Mouse (Mus musculus): ENCODE results near the gene Elp4. TPM values are rescaled to one million over a fixed set of nuclear protein-coding genes. Genes with fewer than 3 reads are reported as not detected.

Gene Elp4
- polyA plus RNA-seq, 1 experiment from 2014 or later, result 39.1 TPM

DNA sequence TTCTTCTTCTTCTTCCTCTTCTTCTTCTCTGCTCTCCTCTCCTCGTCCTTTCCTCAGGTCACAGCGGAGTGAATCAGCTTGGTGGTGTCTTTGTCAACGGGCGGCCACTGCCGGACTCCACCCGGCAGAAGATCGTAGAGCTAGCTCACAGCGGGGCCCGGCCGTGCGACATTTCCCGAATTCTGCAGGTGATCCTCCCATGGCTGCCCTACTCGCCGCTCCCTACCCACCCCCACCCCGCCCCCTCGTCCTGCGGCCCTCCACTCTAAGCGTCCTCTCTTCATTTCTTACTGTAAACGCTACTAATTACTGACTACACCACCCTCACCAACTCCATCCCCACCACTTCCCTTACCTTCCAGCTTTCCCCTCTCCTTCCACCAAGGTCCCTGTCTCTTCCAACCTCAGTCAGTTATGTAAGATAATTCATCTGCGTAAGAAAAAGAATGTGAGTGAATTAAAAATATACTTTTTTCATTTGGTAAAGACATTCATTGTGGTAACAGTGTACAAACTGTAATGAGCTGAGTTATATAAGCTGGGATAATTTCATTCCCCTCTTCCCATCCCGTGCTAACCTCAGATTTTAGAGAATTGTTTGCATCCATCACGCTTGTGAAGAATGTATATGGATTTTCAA lies 220.5 kb downstream of the Elp4 start:
- Histone ChIP-seq H3K27me3 (ENCODE audit: insufficient read depth, low read length) (peaks cover 96% of the 10 kb centered on the region), H3K27ac (ENCODE audit: low read depth) (no peak overlapping the region), H3K4me2 (no peak overlapping the region), H3K9me3 (ENCODE audit: low read depth, low read length) (no peaks in the 10 kb centered on the region), H3K36me3 (ENCODE audit: insufficient read depth) (no peaks in the 10 kb centered on the region), H3K9ac (no peak overlapping the region), H3K4me1 (ENCODE audit: insufficient read depth) (no peaks in the 10 kb centered on the region), H3K4me3 (ENCODE audit: low read depth, low read length) (no peak overlapping the region)
- no peak for TF ChIP-seq CTCF (IDR thresholded peaks at IDR 0.05; ENCODE audit: low read depth)
- ATAC-seq (ENCODE audit: insufficient read depth) (no peak), DNase-seq (no peak)
- 1% methylated on average over 22 of the region's 22 CpGs for WGBS

DNA sequence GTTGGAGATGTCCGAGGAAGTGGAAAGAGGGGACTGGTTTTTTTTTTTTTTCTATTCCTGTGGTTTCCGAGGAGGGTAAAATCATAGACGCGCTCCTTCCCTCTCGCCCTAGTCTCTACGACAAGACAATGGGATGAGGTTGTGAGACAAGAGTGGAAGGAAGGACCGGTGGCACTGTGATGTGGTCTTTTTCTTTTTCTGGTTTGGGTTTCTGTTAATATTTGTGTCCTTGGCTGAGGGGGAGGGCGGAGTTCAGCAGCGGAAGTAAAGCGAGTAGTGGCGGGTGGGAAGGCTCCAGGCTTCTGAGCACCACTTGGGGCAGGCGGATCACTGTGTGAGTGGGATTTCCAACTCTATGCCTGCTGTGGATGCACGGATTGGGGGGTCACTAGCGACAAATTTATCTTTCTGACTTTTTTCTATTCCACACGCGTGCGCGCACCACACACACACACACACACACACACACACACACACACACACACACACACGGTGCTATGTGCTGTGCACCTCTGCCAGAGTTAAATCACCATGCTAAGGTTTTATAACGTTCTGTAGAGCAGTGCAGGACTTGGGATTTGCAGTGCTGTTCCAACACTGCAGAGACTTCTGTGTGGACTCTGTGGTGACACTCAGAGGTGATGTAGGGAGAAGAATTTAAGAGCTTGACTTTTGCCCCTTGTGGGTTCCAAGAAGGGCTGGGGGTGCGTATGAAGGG lies 221.6 kb downstream of the Elp4 start:
- Histone ChIP-seq H3K27ac (ENCODE audit: low read depth) (no peak overlapping the region), H3K4me2 (no peak overlapping the region), H3K36me3 (ENCODE audit: insufficient read depth) (no peaks in the 10 kb centered on the region), H3K9ac (no peak overlapping the region), H3K4me1 (ENCODE audit: insufficient read depth) (no peaks in the 10 kb centered on the region), H3K9me3 (ENCODE audit: low read depth, low read length) (no peaks in the 10 kb centered on the region), H3K4me3 (ENCODE audit: low read depth, low read length) (no peak overlapping the region), H3K27me3 (ENCODE audit: insufficient read depth, low read length) (peaks cover 96% of the 10 kb centered on the region)
- ATAC-seq (ENCODE audit: insufficient read depth) (no peak), DNase-seq (no peak)
- no peak for TF ChIP-seq CTCF (IDR thresholded peaks at IDR 0.05; ENCODE audit: low read depth)
- WGBS, result under 1% methylated on average over 21 of the region's 21 CpGs

DNA sequence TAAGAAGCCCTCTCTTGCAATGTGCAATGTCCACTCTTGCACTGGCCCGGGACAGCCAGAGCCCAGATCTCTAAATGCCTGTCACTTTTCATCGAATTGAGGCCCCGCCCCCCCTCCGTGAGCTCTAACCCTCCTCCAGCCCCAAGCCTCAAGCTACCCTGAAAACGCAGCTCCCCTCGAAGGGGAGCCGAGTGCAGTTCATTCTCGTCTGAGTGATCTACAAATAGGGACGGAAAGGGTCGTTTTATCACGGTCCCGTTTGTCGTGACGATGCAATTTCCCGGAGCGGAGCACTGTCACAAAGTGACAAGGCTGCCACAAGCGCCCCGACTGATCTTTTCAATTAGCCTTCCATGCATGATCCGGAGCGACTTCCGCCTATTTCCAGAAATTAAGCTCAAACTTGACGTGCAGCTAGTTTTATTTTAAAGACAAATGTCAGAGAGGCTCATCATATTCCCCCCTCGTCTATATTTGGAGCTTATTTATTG lies 222.3 kb downstream of the Elp4 start:
- TF ChIP-seq CTCF (IDR thresholded peaks at IDR 0.05; ENCODE audit: low read depth), result no peak
- DNase-seq, result no peak
- no peak overlapping the region for H3K27ac ChIP-seq (ENCODE audit: low read depth)
- no peak overlapping the region for H3K4me3 ChIP-seq (ENCODE audit: low read depth, low read length)
- peaks cover 96% of the 10 kb centered on the region for H3K27me3 ChIP-seq (ENCODE audit: insufficient read depth, low read length)
- H3K9me3 ChIP-seq (ENCODE audit: low read depth, low read length), result no peaks in the 10 kb centered on the region
- H3K4me1 ChIP-seq (ENCODE audit: insufficient read depth), result no peaks in the 10 kb centered on the region
- no peak overlapping the region for H3K4me2 ChIP-seq
- H3K36me3 ChIP-seq (ENCODE audit: insufficient read depth), result no peaks in the 10 kb centered on the region
- H3K9ac ChIP-seq, result no peak overlapping the region
- under 1% methylated on average over 23 of the region's 23 CpGs for WGBS
- ATAC-seq (ENCODE audit: insufficient read depth), result no peak

DNA sequence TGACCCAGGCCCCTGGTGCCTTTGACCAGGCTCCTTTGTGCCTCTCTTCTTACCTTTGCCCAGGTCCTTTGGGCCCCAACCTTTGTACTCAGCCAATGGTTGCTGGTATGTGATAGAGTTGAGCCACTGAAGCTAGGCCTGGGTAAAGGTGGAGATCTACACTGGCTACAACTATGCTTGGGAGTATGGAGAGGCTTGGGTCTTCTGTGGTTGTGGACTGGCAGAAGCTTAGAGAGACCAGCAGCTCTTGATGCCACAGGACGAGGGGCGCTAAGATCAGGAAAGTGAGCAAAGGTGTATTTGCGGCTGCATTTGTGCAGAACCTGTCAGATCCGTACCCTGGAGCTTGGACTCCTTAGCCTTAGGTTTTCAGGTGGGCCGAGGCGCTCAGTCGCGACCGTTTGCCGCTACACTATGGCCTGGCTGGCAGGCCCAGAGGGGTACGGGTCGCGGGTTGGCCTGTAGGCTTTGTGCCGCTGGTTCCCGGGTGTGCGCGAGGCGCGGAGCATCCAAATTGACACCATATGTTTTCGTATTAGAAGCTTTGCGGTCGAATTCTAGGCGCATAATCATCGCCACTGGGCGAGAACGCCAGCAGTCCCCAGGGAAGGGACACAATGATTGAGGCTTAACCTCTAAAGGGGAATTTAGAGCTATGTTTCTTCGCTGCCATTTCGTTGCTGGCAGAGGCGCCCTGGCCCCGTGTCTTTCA lies 223.2 kb downstream of the Elp4 start:
- no peak overlapping the region for H3K9ac ChIP-seq
- H3K9me3 ChIP-seq (ENCODE audit: low read depth, low read length), result no peaks in the 10 kb centered on the region
- no peaks in the 10 kb centered on the region for H3K36me3 ChIP-seq (ENCODE audit: insufficient read depth)
- no peak for TF ChIP-seq CTCF (IDR thresholded peaks at IDR 0.05; ENCODE audit: low read depth)
- 3% methylated on average over 30 of the region's 30 CpGs for WGBS
- no peak overlapping the region for H3K4me3 ChIP-seq (ENCODE audit: low read depth, low read length)
- H3K4me1 ChIP-seq (ENCODE audit: insufficient read depth), result no peaks in the 10 kb centered on the region
- no peak for ATAC-seq (ENCODE audit: insufficient read depth)
- H3K4me2 ChIP-seq, result no peak overlapping the region
- H3K27ac ChIP-seq (ENCODE audit: low read depth), result no peak overlapping the region
- peaks cover 96% of the 10 kb centered on the region for H3K27me3 ChIP-seq (ENCODE audit: insufficient read depth, low read length)
- no peak for DNase-seq

DNA sequence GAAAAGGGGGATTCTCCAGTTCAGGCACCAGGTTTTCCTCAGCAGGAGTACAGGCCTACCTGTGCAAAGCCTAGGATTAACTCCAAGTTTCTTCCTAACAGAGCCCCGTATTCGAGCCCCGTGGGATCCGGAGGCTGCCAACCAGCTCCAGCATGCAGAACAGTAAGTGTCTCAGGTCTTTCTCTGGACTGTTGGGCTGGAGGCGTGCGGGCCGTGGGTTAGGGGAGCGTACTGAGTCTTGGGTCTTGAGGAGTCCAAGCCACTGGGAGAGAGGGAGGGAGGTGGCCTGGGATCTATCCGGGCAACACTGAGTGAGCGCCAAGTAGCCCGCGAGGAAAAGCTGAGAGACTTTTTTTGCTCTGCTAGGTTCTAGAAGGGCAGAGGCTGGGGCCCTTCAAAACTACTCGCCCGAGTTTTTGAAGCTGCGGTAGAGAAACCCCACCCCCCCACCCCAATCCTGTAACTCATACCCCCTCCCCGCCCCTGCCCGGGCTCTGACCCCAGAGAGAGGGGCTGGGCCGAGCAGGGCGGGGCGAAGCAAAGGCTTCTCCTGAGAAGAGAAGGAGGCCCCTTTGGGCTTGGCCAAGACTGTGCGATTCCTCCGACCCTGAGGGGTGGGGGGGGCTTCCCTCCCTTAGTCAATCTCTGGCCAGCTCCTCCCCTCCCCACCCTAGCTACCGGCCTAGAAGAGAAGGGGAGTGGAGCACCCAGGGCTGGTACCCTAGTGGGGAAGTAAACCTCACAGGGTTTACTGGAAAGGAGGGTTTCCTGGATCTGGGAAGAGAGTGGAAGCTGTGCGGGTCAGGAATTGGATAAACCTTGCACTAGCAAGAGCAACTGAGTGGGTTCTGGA lies 224.0 kb downstream of the Elp4 start:
- peaks cover 96% of the 10 kb centered on the region for H3K27me3 ChIP-seq (ENCODE audit: insufficient read depth, low read length)
- no peak overlapping the region for H3K27ac ChIP-seq (ENCODE audit: low read depth)
- no peak overlapping the region for H3K4me3 ChIP-seq (ENCODE audit: low read depth, low read length)
- no peak for DNase-seq
- WGBS, result 2% methylated on average over 24 of the region's 24 CpGs
- no peak overlapping the region for H3K4me2 ChIP-seq
- no peak overlapping the region for H3K9ac ChIP-seq
- no peak for TF ChIP-seq CTCF (IDR thresholded peaks at IDR 0.05; ENCODE audit: low read depth)
- H3K36me3 ChIP-seq (ENCODE audit: insufficient read depth), result no peaks in the 10 kb centered on the region
- H3K4me1 ChIP-seq (ENCODE audit: insufficient read depth), result no peaks in the 10 kb centered on the region
- ATAC-seq (ENCODE audit: insufficient read depth), result peak; percentile 19; the same call in 1 of the 2 replicates
- no peaks in the 10 kb centered on the region for H3K9me3 ChIP-seq (ENCODE audit: low read depth, low read length)

DNA sequence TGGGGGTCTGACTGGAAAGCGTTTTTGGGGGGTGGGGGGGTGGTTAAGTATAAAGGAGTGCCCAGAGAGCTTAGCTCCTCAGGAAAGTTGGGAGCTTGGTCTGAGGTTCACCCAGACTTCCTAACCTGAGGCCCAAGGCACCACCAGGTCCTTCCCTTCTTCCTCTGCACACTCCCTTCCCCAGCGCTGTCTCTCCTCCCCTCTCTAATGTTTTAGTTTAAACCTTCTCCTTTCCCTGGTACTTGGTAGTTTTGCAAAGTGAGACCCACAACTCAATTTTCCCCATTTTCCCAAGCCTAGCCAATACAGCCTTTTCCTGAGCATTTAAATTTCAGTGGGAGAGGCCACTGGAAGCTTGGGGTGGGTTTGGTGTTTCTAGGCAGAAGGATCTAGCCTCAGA lies 225.0 kb downstream of the Elp4 start:
- Histone ChIP-seq H3K4me2 (no peak overlapping the region), H3K4me1 (ENCODE audit: insufficient read depth) (0 out of 2 replicates have a peak, but pooled peaks cover 4% of the 10 kb centered on the region), H3K27me3 (ENCODE audit: insufficient read depth, low read length) (peaks cover 97% of the 10 kb centered on the region), H3K4me3 (ENCODE audit: low read depth, low read length) (no peak overlapping the region), H3K9ac (no peak overlapping the region), H3K9me3 (ENCODE audit: low read depth, low read length) (no peaks in the 10 kb centered on the region), H3K36me3 (ENCODE audit: insufficient read depth) (no peaks in the 10 kb centered on the region), H3K27ac (ENCODE audit: low read depth) (no peak overlapping the region)
- DNase-seq, result no peak
- WGBS, result 5% methylated on average over 2 of the region's 2 CpGs
- no peak for ATAC-seq (ENCODE audit: insufficient read depth)
- no peak for TF ChIP-seq CTCF (IDR thresholded peaks at IDR 0.05; ENCODE audit: low read depth)

Data from lung, embryonic 14.5 days (tissue).